Mouse (Mus musculus) heart, adult 10 weeks (tissue): ENCODE data around the gene Kif24. TPM values are rescaled to one million over a fixed set of nuclear protein-coding genes. Genes with fewer than 3 reads are reported as not detected.

Experiments used
- polyA plus RNA-seq: library from polyadenylated mRNA; stranded (reverse); fragments of 350-450 nt; fragmentation: Illumina TruSeq; extraction: RNeasy Lipid Tissue Mini Kit (QIAGEN cat#74804); gene quantifications from one replicate; pipeline ENCODE4 v1.2.3, GENCODE M21; 2014; ENCODE audit warnings: low read depth, low replicate concordance

Gene Kif24
- polyA plus RNA-seq: 0.08 TPM

DNA sequence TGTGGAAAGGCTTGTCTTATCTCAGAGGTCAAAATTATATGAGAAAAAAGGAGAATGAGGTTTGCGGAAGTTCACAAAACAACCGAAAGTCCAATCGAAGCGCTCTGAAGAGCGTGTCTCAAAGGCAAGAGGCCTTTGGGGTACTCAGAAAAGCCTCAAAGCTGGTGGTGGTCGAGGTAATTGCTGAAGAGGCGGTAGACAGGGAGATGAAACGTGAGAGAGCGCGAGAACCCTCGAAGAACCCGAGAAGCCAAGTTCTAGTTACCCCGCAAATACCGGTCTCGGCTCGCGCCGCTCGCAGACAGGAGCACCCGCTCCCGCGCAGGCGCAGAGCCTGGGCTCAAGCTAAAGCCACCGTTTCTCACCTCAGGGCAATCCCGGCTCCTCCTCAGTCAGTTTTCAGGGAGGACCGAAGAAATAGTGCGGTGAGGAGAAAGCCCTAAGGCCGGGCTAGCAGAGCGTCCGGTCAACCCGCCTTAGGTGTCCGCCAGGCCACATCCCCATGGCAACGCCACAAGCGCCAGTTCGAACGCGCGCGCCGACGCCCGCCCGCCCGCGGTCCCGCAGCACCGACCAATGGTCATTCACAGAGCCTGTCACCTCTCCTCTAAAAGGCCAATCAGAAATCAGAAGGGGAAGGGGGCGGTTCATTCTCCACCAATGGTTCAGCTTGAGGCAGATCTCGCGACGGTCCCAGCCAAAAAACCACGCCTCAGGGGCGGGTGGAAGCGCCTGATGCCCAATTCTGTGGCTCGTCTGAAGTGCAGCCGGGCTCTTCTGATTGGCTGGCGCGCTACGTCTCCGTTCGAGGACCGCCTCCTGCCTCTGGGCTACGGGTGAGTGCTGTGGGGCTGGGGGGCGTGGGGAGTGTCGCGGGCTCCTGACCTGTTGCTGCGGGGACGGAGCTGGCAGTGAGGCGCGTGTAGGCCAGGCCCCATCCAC, at the start of gene Kif24, which contains the start of gene Nudt2:
Gene Kif24, minus strand, starts transcription at position 543 of the 942 bp plus-strand sequence.
Gene Nudt2, plus strand, starts transcription at position 807 of the 942 bp plus-strand sequence.

DNA sequence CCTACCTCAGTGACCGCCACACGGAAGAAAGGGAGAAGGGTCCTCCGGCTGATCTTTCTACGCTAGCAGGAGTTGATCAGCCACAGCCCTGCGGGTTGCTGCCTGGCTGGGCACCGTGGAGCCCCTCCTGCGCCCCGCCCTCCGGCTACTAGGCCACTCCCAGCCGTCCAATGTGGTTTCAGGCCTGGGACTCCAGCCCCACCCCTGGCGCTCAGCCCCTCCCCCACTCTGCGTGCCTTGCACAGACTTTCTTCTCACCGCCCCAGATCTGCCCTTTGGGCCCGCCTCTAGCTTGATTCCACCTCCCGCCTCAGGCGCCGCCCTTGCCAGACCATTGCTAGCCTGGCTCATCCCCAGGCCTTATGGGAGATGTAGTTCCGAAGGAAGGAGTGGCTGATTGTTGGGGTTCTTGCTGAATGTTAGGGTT, 38.3 kb upstream of the Kif24 start, which contains the start of gene AI464131:
Gene AI464131, minus strand, starts transcription at position 91 of the 427 bp plus-strand sequence.

DNA sequence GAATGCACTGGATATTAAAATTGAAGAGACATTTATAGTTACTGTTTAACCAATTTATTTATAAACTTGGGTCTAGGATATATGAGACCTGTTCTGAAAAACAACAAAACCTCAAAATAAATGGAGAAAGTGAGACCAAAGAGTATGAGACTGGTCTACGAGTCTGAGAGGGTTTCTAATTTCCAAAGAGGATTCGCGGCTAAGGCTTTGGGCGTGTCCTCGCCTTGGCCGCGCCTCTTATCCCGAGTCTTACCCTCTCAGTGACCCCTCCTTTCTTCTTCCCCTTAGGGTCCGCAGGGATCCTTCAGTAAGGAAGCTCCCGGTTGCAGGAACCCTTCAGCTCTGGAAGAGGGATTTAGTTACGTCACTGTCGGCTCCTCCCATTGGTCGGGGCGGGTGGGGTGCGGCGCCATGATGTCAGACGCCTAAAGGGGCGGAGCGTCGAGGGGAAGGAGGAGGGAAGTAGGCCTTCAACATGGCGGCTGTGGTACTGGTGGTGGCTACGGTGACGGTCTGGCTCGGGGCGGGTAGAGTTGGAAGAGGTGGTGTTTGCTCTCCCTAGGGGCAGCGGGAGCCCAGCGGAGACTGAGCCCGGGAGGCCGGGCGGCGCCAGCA, 116.0 kb downstream of the Kif24 start, which contains the start of gene Ubap1:
Gene Ubap1, plus strand, starts transcription at position 413 of the 615 bp plus-strand sequence.

Other genes starting within 250 kb of the Kif24 start
- 36.3 TPM for gene Ubap2, start 189.7 kb downstream of the Kif24 start, polyA plus RNA-seq
- 21.9 TPM for gene Dcaf12, start 150.0 kb downstream of the Kif24 start, polyA plus RNA-seq
- gene Ubap1, start 115.9 kb downstream of the Kif24 start, polyA plus RNA-seq: 38.3 TPM
- 39.1 TPM for gene Nudt2, start 264 bp upstream of the Kif24 start, polyA plus RNA-seq
- 7.1 TPM for gene AI464131, start 38.2 kb upstream of the Kif24 start, polyA plus RNA-seq
- not detected for gene 1110017D15Rik, start 52.4 kb upstream of the Kif24 start, polyA plus RNA-seq
- gene Fam219a, start 104.7 kb upstream of the Kif24 start, polyA plus RNA-seq: 15.1 TPM
- 2.3 TPM for gene Dnaic1, start 104.9 kb upstream of the Kif24 start, polyA plus RNA-seq
- 10.1 TPM for gene Enho, start 175.4 kb upstream of the Kif24 start, polyA plus RNA-seq
- 6.3 TPM for gene Cntfr, start 232.2 kb upstream of the Kif24 start, polyA plus RNA-seq
- 114 TPM for gene Il11ra1, start 235.1 kb upstream of the Kif24 start, polyA plus RNA-seq
- gene Rpp25l, start 248.6 kb upstream of the Kif24 start, polyA plus RNA-seq: 27.5 TPM